Mouse (Mus musculus) thymus, adult 2 months (tissue): ENCODE results near the gene Acot1.
"Not testable (repeated sequence)": the region's sequence is repeated elsewhere in the genome, so short reads cannot be mapped to it uniquely, and the experiment has no call there.

Experiments used
- CTCF ChIP-seq: fragments of 200-500 bp; IDR thresholded peaks from 2 replicates; pipeline ENCODE4 v1.5.1; 2012; ENCODE audit warnings: mild to moderate bottlenecking, control low read depth, low read length, moderate library complexity, borderline replicate concordance; ENCODE audit not compliant: control insufficient read depth, poor library complexity, insufficient read depth; ENCODE audit errors: extremely low read depth
- POLR2A ChIP-seq: fragments of 200-500 bp; IDR thresholded peaks from 2 replicates; pipeline ENCODE4 v1.6.1; 2012; ENCODE audit warnings: mild to moderate bottlenecking, low read length, control low read depth, moderate library complexity; ENCODE audit not compliant: control insufficient read depth, poor library complexity, insufficient read depth; ENCODE audit errors: extremely low read depth

DNA sequence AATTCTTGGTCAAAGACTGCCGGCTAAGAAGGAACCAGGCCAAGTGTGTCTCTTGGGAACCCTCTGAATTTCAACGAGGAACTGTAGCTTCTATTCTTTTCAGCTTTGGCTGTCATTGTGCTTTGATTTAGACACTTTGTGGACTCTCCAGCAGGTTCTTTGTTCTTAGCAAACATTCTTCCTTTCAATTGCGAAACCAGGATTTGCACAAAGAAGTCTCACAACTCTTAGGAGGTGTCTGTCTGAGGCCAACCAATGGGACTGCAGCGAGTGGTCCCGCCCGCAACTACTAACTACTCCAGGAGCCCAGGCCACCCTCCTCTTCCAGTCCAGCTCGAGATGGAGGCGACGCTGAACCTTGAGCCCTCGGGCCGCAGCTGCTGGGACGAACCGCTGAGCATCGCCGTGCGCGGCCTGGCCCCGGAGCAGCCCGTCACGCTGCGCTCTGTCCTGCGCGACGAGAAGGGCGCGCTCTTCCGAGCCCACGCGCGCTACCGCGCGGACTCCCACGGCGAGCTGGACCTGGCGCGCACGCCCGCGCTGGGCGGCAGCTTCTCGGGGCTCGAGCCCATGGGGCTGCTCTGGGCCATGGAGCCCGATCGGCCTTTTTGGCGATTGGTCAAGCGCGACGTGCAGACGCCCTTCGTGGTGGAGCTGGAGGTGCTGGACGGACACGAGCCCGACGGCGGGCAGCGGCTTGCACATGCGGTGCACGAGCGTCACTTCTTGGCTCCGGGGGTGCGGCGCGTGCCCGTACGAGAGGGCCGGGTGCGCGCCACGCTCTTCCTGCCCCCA is at the start of gene Acot1:
- TF ChIP-seq POLR2A, CTCF: not testable (repeated sequence)
